Mouse (Mus musculus): ENCODE measurements around the gene Fbxo36. TPM values are rescaled to one million over a fixed set of nuclear protein-coding genes. Genes with fewer than 3 reads are reported as not detected.

Gene Fbxo36
- polyA plus RNA-seq, 1 experiment from 2014 or later: 8.6 TPM

DNA sequence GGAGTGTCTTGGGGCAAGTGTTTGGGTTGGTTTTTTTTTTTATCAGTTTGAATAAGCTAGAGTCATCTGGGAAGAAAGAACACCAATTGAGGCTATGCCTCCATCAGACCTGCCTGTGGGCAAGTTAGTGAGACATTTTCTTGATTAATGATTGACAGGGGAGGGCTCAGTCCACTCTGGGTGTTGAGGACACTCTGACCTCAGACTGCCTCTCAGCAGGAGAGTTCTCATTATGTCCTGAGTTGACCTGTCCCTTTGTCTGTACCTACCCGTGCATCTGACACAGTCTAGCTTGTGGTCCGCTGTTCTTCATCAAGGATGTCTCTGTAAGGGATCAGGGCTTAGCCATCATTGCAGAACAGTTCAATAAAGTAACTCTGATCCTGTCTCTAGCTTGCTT is 107.7 kb downstream of the Fbxo36 start:
- H3K9me3 ChIP-seq (replicated peaks): no peaks in the 10 kb centered on the region; the same call in 1 of the 2 replicates
- H3K4me3 ChIP-seq: no peak overlapping the region
- WGBS: 76% methylated on average over 2 of the region's 2 CpGs
- H3K27ac ChIP-seq (ENCODE audit: poor library complexity, severe bottlenecking): no peak overlapping the region
- H3K27me3 ChIP-seq (replicated peaks): no peaks in the 10 kb centered on the region
- no peak for ATAC-seq (ENCODE audit: insufficient number of reproducible peaks, low FRiP score)
- H3K4me1 ChIP-seq (replicated peaks): no peaks in the 10 kb centered on the region
- no peaks in the 10 kb centered on the region for H3K36me3 ChIP-seq
- no peak overlapping the region for H3K4me2 ChIP-seq
- H3K9ac ChIP-seq: no peak overlapping the region

Other genes starting within 250 kb of the Fbxo36 start
- gene Dner, start 143.6 kb upstream of the Fbxo36 start, polyA plus RNA-seq (2016; fragmentation: Nextera tagmentation; extraction: Ambion mirVana): 1.0 and 1.2 TPM in 2 replicates
- gene Trip12, start 675 bp downstream of the Fbxo36 start, polyA plus RNA-seq (2016; fragmentation: Nextera tagmentation; extraction: Ambion mirVana): 98.5 and 98.8 TPM in 2 replicates
- gene Slc16a14, start 95.3 kb downstream of the Fbxo36 start, polyA plus RNA-seq (2016; fragmentation: Nextera tagmentation; extraction: Ambion mirVana): 0.17 and 0.26 TPM in 2 replicates